Mouse (Mus musculus) megakaryocyte, embryonic 14.5 days (primary cell): ENCODE results near the gene Rps15a. TPM values are rescaled to one million over a fixed set of nuclear protein-coding genes. Genes with fewer than 3 reads are reported as not detected.
A peak's percentile ranks its signal among the peaks of the same experiment; 100 is the strongest.

Experiments
- H3K27me3 ChIP-seq: replicated peaks from 2 replicates; pipeline ENCODE3; 2012; ENCODE audit warnings: inconsistent platforms
- H3K36me3 ChIP-seq: replicated peaks from 2 replicates; pipeline ENCODE3; 2012; ENCODE audit warnings: low read length, inconsistent platforms, mixed read lengths
- H3K4me1 ChIP-seq: 2 replicates; pipeline ENCODE4 v1.6.1; 2012; ENCODE audit warnings: inconsistent platforms
- H3K4me3 ChIP-seq: replicated peaks from 2 replicates; pipeline ENCODE3; 2012; ENCODE audit warnings: moderate library complexity, mild to moderate bottlenecking, inconsistent platforms
- H3K9me3 ChIP-seq: 2 replicates; pipeline ENCODE4 v1.6.1; 2012; ENCODE audit warnings: inconsistent platforms
- FLI1 ChIP-seq: IDR thresholded peaks from 2 replicates; pipeline ENCODE4 v1.6.1; 2012; ENCODE audit warnings: low read length, inconsistent platforms, mixed read lengths
- GATA1 ChIP-seq: IDR thresholded peaks from 3 replicates; pipeline ENCODE4 v1.6.1; 2012; ENCODE audit warnings: mixed read lengths, low read length, inconsistent platforms, borderline replicate concordance
- polyA plus RNA-seq: library from polyadenylated mRNA; stranded (reverse); fragments of >175 nt; gene quantifications from 2 replicates; pipeline ENCODE4 v1.2.3, GENCODE M21; 2012; ENCODE audit warnings: low replicate concordance; ENCODE audit not compliant: insufficient read depth

Gene Rps15a
- polyA plus RNA-seq, 1 experiment = 17.8 TPM

DNA sequence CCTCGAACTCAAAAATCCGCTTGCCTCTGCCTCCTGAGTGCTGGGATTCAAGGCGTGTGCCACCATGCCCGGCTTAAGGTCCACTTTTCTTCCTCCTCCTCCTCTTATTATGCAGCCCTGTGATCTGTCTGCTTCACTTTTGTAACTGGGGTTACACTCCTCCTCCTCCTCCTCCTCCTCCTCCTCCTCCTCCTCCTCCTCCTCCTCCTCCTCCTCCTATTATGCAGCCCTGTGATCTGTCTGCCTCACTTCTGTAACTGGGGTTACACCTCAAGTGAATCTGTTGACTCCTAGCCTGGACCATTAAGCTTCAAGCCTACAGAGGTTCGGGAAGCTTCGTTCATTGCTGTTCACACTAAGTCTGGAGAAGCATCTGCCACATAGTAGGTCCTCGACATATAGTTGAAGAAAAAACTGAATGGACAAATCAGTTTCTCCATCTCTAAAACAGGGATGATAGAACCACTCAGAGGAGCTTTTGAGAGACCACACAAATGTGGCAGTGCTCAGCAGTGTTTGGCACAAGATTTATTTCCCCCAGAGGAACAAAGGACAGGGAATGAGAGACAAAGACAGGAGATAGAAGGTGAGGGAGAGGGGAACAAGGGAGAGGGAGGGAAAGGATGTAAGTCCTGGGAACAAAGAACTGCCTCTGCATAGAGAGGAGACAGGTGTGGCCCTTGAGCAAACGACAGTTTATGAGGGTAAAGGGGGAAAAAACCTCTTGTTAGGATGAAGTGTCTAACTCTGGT is 975 bp upstream of the Rps15a start:
- H3K9me3 ChIP-seq = no peaks in the 10 kb centered on the region
- peaks cover 69% of the 10 kb centered on the region for H3K36me3 ChIP-seq
- TF ChIP-seq FLI1 (no peak), GATA1 (no peak)
- peaks cover 71% of the 10 kb centered on the region for H3K4me1 ChIP-seq
- no peaks in the 10 kb centered on the region for H3K27me3 ChIP-seq
- H3K4me3 ChIP-seq = peak overlapping the region; percentile 86

DNA sequence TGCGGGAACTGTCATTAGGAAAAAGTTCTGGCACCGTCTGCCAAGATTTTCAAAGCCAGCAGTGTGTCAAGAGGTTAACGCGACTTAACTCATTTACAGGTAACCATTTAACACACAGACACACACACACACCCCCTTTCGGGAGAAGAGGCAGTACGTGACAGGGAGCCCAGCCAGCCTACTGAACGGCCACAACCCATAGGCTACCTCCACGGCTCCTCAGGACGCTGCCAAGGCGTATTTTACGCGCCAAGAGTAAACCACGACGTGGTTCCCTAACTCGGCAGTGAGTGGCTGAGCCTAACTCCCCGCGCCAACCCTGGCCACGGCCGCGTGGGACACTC is 483 bp downstream of the Rps15a start:
- H3K36me3 ChIP-seq = peaks cover 70% of the 10 kb centered on the region
- TF ChIP-seq GATA1 (no peak), FLI1 (no peak)
- peak overlapping the region; percentile 100 for H3K4me3 ChIP-seq
- H3K9me3 ChIP-seq = no peaks in the 10 kb centered on the region
- H3K27me3 ChIP-seq = no peaks in the 10 kb centered on the region
- H3K4me1 ChIP-seq = peaks cover 80% of the 10 kb centered on the region

DNA sequence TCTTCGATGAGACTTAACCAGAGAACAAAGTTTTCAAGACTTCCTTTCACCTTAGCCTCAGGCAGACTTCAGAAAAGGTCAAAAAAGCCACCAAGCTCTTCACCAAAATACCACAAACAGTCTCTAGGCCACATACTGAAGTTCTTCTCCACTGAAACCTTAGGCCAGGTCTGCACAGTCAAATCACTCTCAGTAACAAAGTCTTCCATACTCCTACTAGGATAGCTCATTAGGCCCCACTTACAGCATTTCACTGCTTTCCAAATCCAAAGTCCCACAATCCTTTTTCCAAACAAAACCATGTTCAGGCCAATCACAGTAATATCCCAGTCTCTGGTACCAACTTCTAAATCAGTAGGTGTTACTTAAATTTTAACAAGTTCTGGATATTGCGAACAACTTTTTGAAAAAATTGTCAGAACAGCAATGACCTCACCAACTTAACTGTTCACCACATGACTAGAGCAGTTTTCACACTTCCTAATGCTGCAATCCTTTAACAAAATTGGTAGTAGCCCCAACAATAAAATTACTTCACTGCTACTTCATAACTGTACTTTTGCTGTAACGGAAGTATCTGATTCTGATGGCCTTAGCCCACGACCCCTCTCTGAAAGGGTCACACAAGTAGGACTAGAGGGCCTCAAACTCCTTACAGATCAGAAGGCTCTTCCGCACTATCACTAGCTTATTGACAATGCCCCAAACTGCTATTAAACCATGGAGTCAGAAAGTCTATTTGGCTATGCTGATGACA is 2.3 kb downstream of the Rps15a start:
- Histone ChIP-seq H3K4me3 (peak overlapping the region; percentile 100), H3K27me3 (no peaks in the 10 kb centered on the region), H3K4me1 (peaks cover 79% of the 10 kb centered on the region), H3K36me3 (peaks cover 70% of the 10 kb centered on the region), H3K9me3 (no peaks in the 10 kb centered on the region)
- TF ChIP-seq FLI1 = no peak
- TF ChIP-seq GATA1 = no peak

- Histone ChIP-seq H3K9me3 (no peaks in the 10 kb centered on the region), H3K4me3 (peak overlapping the region; percentile 57), H3K27me3 (no peaks in the 10 kb centered on the region), H3K36me3 (peaks cover 85% of the 10 kb centered on the region), H3K4me1 (peaks cover 84% of the 10 kb centered on the region)
- no peak for TF ChIP-seq FLI1
- no peak for TF ChIP-seq GATA1
Observed at GRCm38 (mm10) chr7:118111128-118111527, 4.9 kb downstream of the Rps15a start.

GRCm38 (mm10) chr7:118107671-118108070 is 8.3 kb downstream of the Rps15a start:
- TF ChIP-seq FLI1 = no peak
- no peak for TF ChIP-seq GATA1

DNA sequence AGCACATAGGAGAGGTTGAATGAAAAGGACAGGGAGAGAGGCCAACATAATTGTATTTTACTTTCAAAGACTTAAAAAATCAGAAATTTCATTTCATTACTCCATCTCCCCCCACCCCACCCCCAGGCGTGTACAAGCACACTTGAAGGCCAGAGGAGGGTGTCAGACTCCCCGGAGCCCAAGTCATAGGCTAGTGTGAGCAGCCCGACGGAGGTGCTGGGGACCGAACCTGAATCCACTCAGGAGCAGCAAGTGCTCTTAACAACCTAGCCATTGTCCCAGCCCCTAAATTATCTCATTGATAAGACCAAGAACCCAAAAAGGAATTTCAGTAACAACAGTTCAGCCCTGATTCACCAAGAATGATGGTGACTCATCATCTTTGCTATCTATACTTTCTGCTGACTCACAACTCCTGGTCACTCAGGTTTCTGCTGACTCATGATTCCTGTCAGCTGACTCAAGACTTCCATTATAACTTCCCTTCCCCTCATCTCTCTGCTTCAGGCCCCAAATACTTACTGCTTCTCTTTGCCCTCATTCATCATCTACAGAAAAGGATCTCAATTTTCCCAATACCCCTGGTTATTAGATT is 11.4 kb downstream of the Rps15a start:
- no peak for TF ChIP-seq GATA1
- Histone ChIP-seq H3K36me3 (peaks cover 67% of the 10 kb centered on the region), H3K4me3 (no peak overlapping the region), H3K4me1 (peaks cover 70% of the 10 kb centered on the region), H3K9me3 (no peaks in the 10 kb centered on the region), H3K27me3 (peaks cover 4% of the 10 kb centered on the region)

More at GRCm38 (mm10) chr7:118107671-118108070, 8.3 kb downstream of the Rps15a start:
- Histone ChIP-seq H3K4me3 (no peak overlapping the region), H3K27me3 (no peaks in the 10 kb centered on the region), H3K36me3 (peaks cover 97% of the 10 kb centered on the region), H3K9me3 (no peaks in the 10 kb centered on the region), H3K4me1 (peaks cover 97% of the 10 kb centered on the region)

DNA sequence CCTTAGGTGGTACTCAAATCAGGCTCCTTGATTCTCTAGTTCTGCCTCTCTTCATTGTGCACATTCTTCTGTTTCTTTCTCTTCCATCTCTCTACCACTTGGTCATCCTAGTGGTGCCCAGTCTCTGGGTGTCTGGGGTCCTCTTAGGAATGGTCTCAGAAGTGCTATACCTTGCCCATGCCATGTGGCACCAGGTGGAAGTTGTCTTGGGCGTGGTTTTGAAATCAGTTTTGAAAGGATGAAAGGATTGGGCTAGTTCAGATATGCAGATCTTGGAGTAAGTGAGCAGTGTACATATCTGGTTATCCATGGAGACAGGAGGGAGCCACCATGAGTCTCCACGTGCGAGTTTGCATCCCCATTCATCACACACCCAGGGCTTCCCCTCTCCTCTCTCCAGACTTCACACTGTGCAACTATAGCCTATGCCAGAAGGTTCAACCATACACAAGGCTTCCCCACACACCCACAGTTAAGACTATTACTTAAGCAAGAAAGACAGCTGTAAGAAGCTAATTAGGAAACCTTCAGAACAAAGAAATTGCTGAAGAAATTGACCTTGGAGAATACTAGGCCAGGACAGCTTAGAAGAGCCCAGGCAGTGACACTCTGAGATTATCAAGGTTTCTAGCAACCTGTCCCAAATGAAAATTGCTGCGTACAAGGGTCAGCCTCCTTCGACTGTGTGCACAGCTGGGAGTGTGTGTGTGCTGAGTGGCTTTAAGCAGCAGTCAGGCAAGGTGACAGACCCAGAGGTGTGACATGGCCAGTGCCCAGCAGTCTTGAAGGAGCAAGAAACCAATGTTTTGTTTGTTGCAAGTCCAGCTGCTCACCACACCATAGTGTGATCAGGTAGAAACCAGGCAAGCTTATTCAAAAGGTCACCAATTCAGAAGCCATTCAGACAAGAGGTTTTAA is 12.3 kb downstream of the Rps15a start:
- peaks cover 58% of the 10 kb centered on the region for H3K36me3 ChIP-seq
- H3K4me3 ChIP-seq = peak overlapping the region; percentile 23
- no peaks in the 10 kb centered on the region for H3K9me3 ChIP-seq
- TF ChIP-seq FLI1 = no peak
- TF ChIP-seq GATA1 = no peak
- peaks cover 8% of the 10 kb centered on the region for H3K27me3 ChIP-seq
- peaks cover 61% of the 10 kb centered on the region for H3K4me1 ChIP-seq

DNA sequence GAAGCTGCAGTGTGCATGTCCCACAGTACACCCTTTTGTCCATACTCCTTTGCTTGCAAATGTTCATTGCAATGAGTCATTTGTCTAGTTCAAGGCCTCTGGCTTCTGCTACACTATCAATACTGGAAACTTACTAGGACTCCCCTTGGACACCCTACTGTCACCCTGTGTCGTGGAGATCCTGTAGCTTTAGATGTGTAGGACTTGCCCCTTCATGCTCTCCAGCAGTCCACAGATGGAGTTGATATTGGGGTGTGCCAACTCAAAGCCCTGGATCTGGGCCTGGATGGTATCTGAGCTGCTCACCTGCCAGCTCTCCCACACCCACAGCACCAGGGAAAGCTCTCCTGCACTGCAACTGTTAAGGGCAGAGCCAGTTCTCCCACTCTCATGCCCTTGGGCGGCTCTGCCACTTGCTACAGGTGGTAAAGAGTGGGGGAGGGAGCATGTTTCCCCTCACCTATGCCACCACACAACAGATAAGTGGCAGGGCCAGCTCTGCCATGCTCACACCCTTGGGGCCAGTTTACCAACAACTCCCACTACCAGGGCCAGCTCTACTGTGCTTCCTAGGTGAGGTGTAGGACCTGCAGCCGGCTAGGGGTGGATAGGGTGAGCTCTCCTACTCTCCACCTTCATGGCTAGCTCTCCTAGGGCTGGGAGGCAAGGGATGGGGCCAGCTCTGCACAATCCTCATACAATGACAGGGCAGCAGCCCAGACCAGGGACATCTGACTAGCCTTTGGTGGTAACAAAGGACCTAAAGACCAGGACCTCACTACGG is 13.1 kb downstream of the Rps15a start:
- no peak overlapping the region for H3K4me3 ChIP-seq
- no peaks in the 10 kb centered on the region for H3K9me3 ChIP-seq
- H3K36me3 ChIP-seq = peaks cover 50% of the 10 kb centered on the region
- peaks cover 59% of the 10 kb centered on the region for H3K4me1 ChIP-seq
- H3K27me3 ChIP-seq = peaks cover 10% of the 10 kb centered on the region
- TF ChIP-seq FLI1 (no peak), GATA1 (no peak)
